9 mouse cellular contexts compared by ENCODE assay signal in genomic region chr5:73633141-73633540, GRCm38 (mm10). TPM values are rescaled to one million over a fixed set of nuclear protein-coding genes. Genes with fewer than 3 reads are reported as not detected.
A peak's percentile ranks its signal among the peaks of the same experiment; 100 is the strongest.
DNase-seq lines count a peak whose midpoint lies in the region; ATAC-seq and TF ChIP-seq lines count a peak whose summit lies in the region.
"Had no signal": no experiment of that assay in that cellular context is flagged by ENCODE, and none has a peak within 500 bp of the region (broad histone marks: within the 10 kb centered on the region; RNA-seq: fewer than 3 reads in every experiment).

No protein-coding gene starts in this region.

- H3K27ac ChIP-seq in midbrain, embryonic 11.5 days (ENCODE audit: low read depth, low read length) = no peak overlapping the region
- H3K27ac ChIP-seq in midbrain, embryonic 16.5 days (ENCODE audit: low read length) = no peak overlapping the region
- H3K27ac ChIP-seq in liver, embryonic 14.5 days = no peak overlapping the region

- no peak overlapping the region for H3K9ac ChIP-seq in midbrain, embryonic 11.5 days (ENCODE audit: low read length)
- no peak overlapping the region for H3K9ac ChIP-seq in midbrain, embryonic 16.5 days (ENCODE audit: low read depth, low read length)
- H3K9ac ChIP-seq in liver, embryonic 14.5 days (replicated peaks) = no peak overlapping the region

- peaks cover 6% of the 10 kb centered on the region for H3K4me1 ChIP-seq in midbrain, embryonic 11.5 days (ENCODE audit: control insufficient read depth, insufficient read depth, low read length)
- peaks cover 7% of the 10 kb centered on the region for H3K4me1 ChIP-seq in midbrain, embryonic 16.5 days (ENCODE audit: control insufficient read depth, insufficient read depth, low read length)
- H3K4me1 ChIP-seq in liver, embryonic 14.5 days (replicated peaks; ENCODE audit: control insufficient read depth in 2 of 2, insufficient read depth in 2 of 2, low read length in 1 of 2) = no peaks in the 10 kb centered on the region; a peak in 1 of 4 replicates

- H3K4me3 ChIP-seq in midbrain, embryonic 11.5 days (ENCODE audit: low read depth, low read length) = no peak overlapping the region
- H3K4me3 ChIP-seq in midbrain, embryonic 16.5 days (ENCODE audit: low read depth, low read length) = no peak overlapping the region
- no peak overlapping the region for H3K4me3 ChIP-seq in liver, embryonic 14.5 days (ENCODE audit: insufficient read depth in 1 of 2, low read depth in 2 of 2, low read length in 2 of 2)

- peaks cover 3% of the 10 kb centered on the region for H3K36me3 ChIP-seq in midbrain, embryonic 11.5 days (ENCODE audit: control insufficient read depth, insufficient read depth, low read length)
- H3K36me3 ChIP-seq in midbrain, embryonic 16.5 days (ENCODE audit: control insufficient read depth, insufficient read depth, low read length) = peaks cover 10% of the 10 kb centered on the region
- H3K36me3 ChIP-seq in liver, embryonic 14.5 days (replicated peaks; ENCODE audit: control insufficient read depth, insufficient read depth, low read depth) = no peaks in the 10 kb centered on the region

- TF ChIP-seq EP300 in liver, embryonic 14.5 days (IDR thresholded peaks at IDR 0.05; ENCODE audit: low read depth) = no peak

- peak; percentile 98 for DNase-seq in midbrain, embryonic 11.5 days (ENCODE audit: low spot score, missing footprints)
- DNase-seq in c-Kit-positive CD71-positive TER-119-negative erythroid progenitor cells, embryonic 14.5 days (ENCODE audit: low read depth) = peak; percentile 27
- DNase-seq in frontal cortex, adult 2 months (ENCODE audit: extremely low spot score in 1 of 2, low spot score in 1 of 2) = peak; percentile 52 to 93
- peak; percentile 87 for DNase-seq in kidney, postnatal 10 days
- no peak for DNase-seq in liver, embryonic 14.5 days (ENCODE audit: low read depth in 3 of 3, low spot score in 3 of 3)
- peak; percentile 85 to 90 for DNase-seq in right cerebral cortex, adult 2 months (ENCODE audit: low spot score in 2 of 2)
- DNase-seq in urinary bladder, postnatal 25 days (ENCODE audit: low spot score) = peak; percentile 63

- H3K27me3 ChIP-seq in midbrain, embryonic 11.5 days (ENCODE audit: control insufficient read depth, insufficient read depth, low read length) = no peaks in the 10 kb centered on the region
- H3K27me3 ChIP-seq in midbrain, embryonic 16.5 days (ENCODE audit: control insufficient read depth, insufficient read depth, low read depth, low read length) = no peaks in the 10 kb centered on the region
- H3K27me3 ChIP-seq in liver, embryonic 14.5 days (ENCODE audit: control insufficient read depth, insufficient read depth, low read length) = no peaks in the 10 kb centered on the region

- peak; percentile 86 for TF ChIP-seq CTCF in liver, embryonic 14.5 days (IDR thresholded peaks at IDR 0.05; ENCODE audit: low read depth)

- WGBS in midbrain, embryonic 11.5 days = 58% methylated on average over 8 of the region's 8 CpGs
- WGBS in midbrain, embryonic 16.5 days = 54% methylated on average over 8 of the region's 8 CpGs
- 47% methylated on average over 8 of the region's 8 CpGs for WGBS in liver, embryonic 14.5 days (ENCODE audit: insufficient replicate concordance)

- H3K9me3 ChIP-seq in midbrain, embryonic 11.5 days (ENCODE audit: control insufficient read depth, low read length) = peaks cover 3% of the 10 kb centered on the region; the same call in 1 of the 2 replicates
- H3K9me3 ChIP-seq in midbrain, embryonic 16.5 days (replicated peaks; ENCODE audit: control insufficient read depth, low read length, poor library complexity, severe bottlenecking) = no peaks in the 10 kb centered on the region; the same call in 1 of the 2 replicates
- no peaks in the 10 kb centered on the region for H3K9me3 ChIP-seq in liver, embryonic 14.5 days (ENCODE audit: control insufficient read depth, low read length)

- peak; percentile 33; the same call in 1 of the 2 replicates for ATAC-seq in midbrain, embryonic 11.5 days (ENCODE audit: low FRiP score)
- ATAC-seq in midbrain, embryonic 16.5 days = no peak
- no peak for ATAC-seq in liver, embryonic 14.5 days (ENCODE audit: insufficient read depth)

- H3K4me2 ChIP-seq in midbrain, embryonic 11.5 days = no peak overlapping the region
- H3K4me2 ChIP-seq in midbrain, embryonic 16.5 days (ENCODE audit: low read length) = no peak overlapping the region
- H3K4me2 ChIP-seq in liver, embryonic 14.5 days (ENCODE audit: low read depth) = no peak overlapping the region

RNA-seq across cellular contexts. Expression of gene Lrrc66, which starts 0.8 kb away (rescaled TPM):
- polyA plus RNA-seq in midbrain, embryonic 11.5 days (2014; fragmentation: Nextera tagmentation; extraction: Ambion mirVana) = 0.04 TPM in 1 of 2 replicates, not detected in the other
- not detected in 2 replicates for polyA plus RNA-seq in midbrain, embryonic 16.5 days (2015; fragmentation: Nextera tagmentation; extraction: Ambion mirVana)
- polyA plus RNA-seq in frontal cortex, adult 2 months (2012; rRNA removed) = 0.04 TPM in 2 replicates
- 0.03 and 0.04 TPM in 2 replicates for polyA plus RNA-seq in liver, embryonic 14.5 days (2012; rRNA removed)
- not detected in 2 replicates for polyA plus RNA-seq in liver, embryonic 14.5 days (2014; fragmentation: Nextera tagmentation; extraction: Ambion mirVana)
- polyA plus RNA-seq: gonadal fat pad, adult 2 months had no signal

RNA-seq across cellular contexts. Expression of gene Sgcb, which starts 14.4 kb away (rescaled TPM):
- 20.4 and 23.3 TPM in 2 replicates for polyA plus RNA-seq in midbrain, embryonic 11.5 days (2014; fragmentation: Nextera tagmentation; extraction: Ambion mirVana)
- polyA plus RNA-seq in midbrain, embryonic 16.5 days (2015; fragmentation: Nextera tagmentation; extraction: Ambion mirVana) = 40.0 and 47.5 TPM in 2 replicates
- 43.9 and 52.4 TPM in 2 replicates for polyA plus RNA-seq in frontal cortex, adult 2 months (2012; rRNA removed)
- 0.83 and 1.2 TPM in 2 replicates for polyA plus RNA-seq in liver, embryonic 14.5 days (2012; rRNA removed)
- 1.8 and 2.2 TPM in 2 replicates for polyA plus RNA-seq in liver, embryonic 14.5 days (2014; fragmentation: Nextera tagmentation; extraction: Ambion mirVana)

RNA-seq across cellular contexts. Expression of gene Spata18, which starts 18.0 kb away (rescaled TPM):
- polyA plus RNA-seq in midbrain, embryonic 11.5 days (2014; fragmentation: Nextera tagmentation; extraction: Ambion mirVana) = 0.10 and 0.12 TPM in 2 replicates
- 0.24 and 0.62 TPM in 2 replicates for polyA plus RNA-seq in midbrain, embryonic 16.5 days (2015; fragmentation: Nextera tagmentation; extraction: Ambion mirVana)
- polyA plus RNA-seq in frontal cortex, adult 2 months (2012; rRNA removed) = 0.17 TPM in 1 of 2 replicates, not detected in the other
- polyA plus RNA-seq in liver, embryonic 14.5 days (2012; rRNA removed) = not detected in 2 replicates
- not detected in 2 replicates for polyA plus RNA-seq in liver, embryonic 14.5 days (2014; fragmentation: Nextera tagmentation; extraction: Ambion mirVana)

Comparison
In these comparisons a context has a peak if more than half of its experiments do, and no peak if none do; other contexts are left out.
1. DNase-seq: peak in midbrain, embryonic 11.5 days (single experiment), c-Kit-positive CD71-positive TER-119-negative erythroid progenitor cells, embryonic 14.5 days (single experiment), frontal cortex, adult 2 months (2 of 2), kidney, postnatal 10 days (single experiment), right cerebral cortex, adult 2 months (2 of 2) and urinary bladder, postnatal 25 days (single experiment); none in liver, embryonic 14.5 days (0 of 3).